Mouse (Mus musculus) naive thymus-derived CD4-positive, alpha-beta T cell, adult 5 months (primary cell): ENCODE measurements around the gene Vmn1r149. TPM values are rescaled to one million over a fixed set of nuclear protein-coding genes. Genes with fewer than 3 reads are reported as not detected.

ENCODE experiments used
- polyA plus RNA-seq: library from polyadenylated mRNA; unstranded; fragments of 100-300 nt; shearing (Covaris generic); gene quantifications from one replicate; pipeline ENCODE4 v1.2.1, GENCODE M21; 2017

Vmn1r149 gene
- not detected for polyA plus RNA-seq

GRCm38 (mm10) chr7:22438129-22438528 is at the start of gene Vmn1r149:
Gene Vmn1r149 (minus strand): TSS chr7:22438229.

DNA sequence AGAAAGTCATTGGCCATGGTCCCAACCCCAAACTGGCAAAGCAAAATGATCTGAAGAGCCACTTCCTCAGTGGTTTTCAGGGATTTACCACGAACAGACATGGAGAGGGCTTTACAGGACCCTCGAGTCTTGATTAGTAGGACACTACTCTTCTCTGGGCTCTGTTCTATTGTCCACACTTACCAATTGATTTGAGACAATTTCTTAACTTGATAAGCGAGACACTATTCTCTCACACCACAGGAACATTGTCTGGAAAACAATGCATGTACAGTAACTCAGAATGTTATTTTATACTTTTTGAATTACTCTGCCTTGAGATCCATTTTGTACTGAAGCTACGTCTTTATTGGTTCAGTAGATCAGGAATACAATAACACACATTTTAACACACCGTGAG is 25.9 kb upstream of the Vmn1r149 start, which contains the start of gene Gm10665:
Gm10665 (minus strand) TSS at position 101 of the 400 bp plus-strand sequence.

DNA sequence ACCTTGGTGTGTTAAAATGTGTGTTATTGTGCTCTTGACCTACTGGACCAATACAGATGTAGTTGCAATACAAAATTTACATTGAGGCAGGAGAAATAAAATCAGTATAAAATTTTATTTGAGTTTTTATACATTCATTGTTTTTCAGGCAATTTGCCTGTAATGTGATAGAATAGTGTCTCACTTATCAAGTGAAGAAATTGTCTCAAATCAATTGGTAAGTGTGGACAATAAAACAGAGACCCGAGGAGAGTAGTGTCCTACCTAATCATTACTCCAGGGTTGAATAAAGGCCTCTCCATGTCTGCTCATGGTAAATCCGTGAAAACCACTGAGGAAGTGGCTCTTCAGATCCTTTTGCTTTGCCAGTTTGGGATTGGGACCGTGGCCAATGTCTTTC is 24.7 kb downstream of the Vmn1r149 start, which contains the start of gene Vmn1r148:
Vmn1r148 (plus strand) TSS at position 301 of the 400 bp plus-strand sequence.

Other genes starting within 250 kb of the Vmn1r149 start
- gene Vmn1r143, start 248.9 kb downstream of the Vmn1r149 start, polyA plus RNA-seq: not detected
- not detected for gene Gm8653, start 237.0 kb downstream of the Vmn1r149 start, polyA plus RNA-seq
- gene Gm8453, start 208.7 kb downstream of the Vmn1r149 start, polyA plus RNA-seq: not detected
- not detected for gene Gm4187, start 108.5 kb downstream of the Vmn1r149 start, polyA plus RNA-seq
- not detected for gene Gm8660, start 67.2 kb downstream of the Vmn1r149 start, polyA plus RNA-seq
- not detected for gene Vmn1r148, start 24.6 kb downstream of the Vmn1r149 start, polyA plus RNA-seq
- gene Gm10665, start 25.8 kb upstream of the Vmn1r149 start, polyA plus RNA-seq: not detected
- not detected for gene Vmn1r151, start 61.4 kb upstream of the Vmn1r149 start, polyA plus RNA-seq
- gene Vmn1r152, start 84.7 kb upstream of the Vmn1r149 start, polyA plus RNA-seq: not detected
- not detected for gene Gm8677, start 96.7 kb upstream of the Vmn1r149 start, polyA plus RNA-seq
- gene Gm4201, start 127.1 kb upstream of the Vmn1r149 start, polyA plus RNA-seq: not detected
- gene Gm4565, start 149.9 kb upstream of the Vmn1r149 start, polyA plus RNA-seq: 0.24 TPM
- gene Vmn1r155, start 219.8 kb upstream of the Vmn1r149 start, polyA plus RNA-seq: not detected